Comparison of ENCODE assay signal across 9 mouse cellular contexts in the genomic region with DNA sequence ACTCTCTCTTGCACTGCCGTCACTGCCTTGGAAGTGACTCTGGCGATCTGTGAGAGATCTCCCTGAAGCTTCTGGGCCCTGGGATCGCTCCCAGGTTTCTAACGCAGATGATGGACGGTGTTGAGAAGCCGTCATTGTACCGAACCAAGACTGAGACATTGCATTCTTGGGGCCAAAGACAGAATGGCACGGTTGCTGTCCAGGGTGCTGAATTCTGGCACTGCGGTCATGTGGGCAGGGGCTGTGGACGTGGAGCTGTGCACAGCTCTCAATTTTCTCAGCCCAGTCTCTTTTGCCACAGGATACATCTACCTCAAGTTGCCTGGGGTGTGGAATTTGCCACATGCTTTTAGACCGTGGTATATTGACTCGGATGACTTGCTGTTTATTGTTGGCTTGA. TPM values are rescaled to one million over a fixed set of nuclear protein-coding genes. Genes with fewer than 3 reads are reported as not detected.
DNase-seq lines count a peak whose midpoint lies in the region; ATAC-seq and TF ChIP-seq lines count a peak whose summit lies in the region.
"Had no signal": no experiment of that assay in that cellular context is flagged by ENCODE, and none has a peak within 500 bp of the region (broad histone marks: within the 10 kb centered on the region; RNA-seq: fewer than 3 reads in every experiment).

No protein-coding gene starts in this region.

- no peak overlapping the region for H3K9ac ChIP-seq in heart, embryonic 12.5 days
- H3K9ac ChIP-seq: limb, embryonic 12.5 days had no signal

- intact Hi-C loops in heart, postnatal 36 days (cut with DNase I): no loop called here

- H3K9me3 ChIP-seq in heart, embryonic 12.5 days (replicated peaks): no peaks in the 10 kb centered on the region

- DNase-seq in heart, postnatal 36 days: peak; percentile 40 to 65
- peak; percentile 53 for DNase-seq in CD4-positive helper T cell, adult 2 months (ENCODE audit: low read depth, low spot score)
- DNase-seq in adrenal gland, postnatal 36 days: peak; percentile 63 to 76
- peak; percentile 83 for DNase-seq in kidney, postnatal 10 days
- DNase-seq in left cerebral cortex, adult 18-20 months (ENCODE audit: low spot score in 2 of 2): no peak

- WGBS in heart, embryonic 12.5 days: 20% methylated on average over 12 of the region's 12 CpGs

- H3K4me3 ChIP-seq in heart, embryonic 12.5 days: no peak overlapping the region
- no peak overlapping the region for H3K4me3 ChIP-seq in myocyte
- H3K4me3 ChIP-seq: limb, embryonic 12.5 days had no signal

- H3K79me2 ChIP-seq in myocyte (ENCODE audit: control insufficient read depth, insufficient read depth): no peaks in the 10 kb centered on the region

- H3K27ac ChIP-seq in heart, embryonic 12.5 days (ENCODE audit: poor library complexity, severe bottlenecking): no peak overlapping the region
- H3K27ac ChIP-seq: limb, embryonic 12.5 days had no signal

- no peaks in the 10 kb centered on the region for H3K4me1 ChIP-seq in heart, embryonic 12.5 days (replicated peaks)
- H3K4me1 ChIP-seq: limb, embryonic 12.5 days had no signal

- no peak overlapping the region for H3K4me2 ChIP-seq in heart, embryonic 12.5 days
- no peak overlapping the region for H3K4me2 ChIP-seq in myocyte (ENCODE audit: low read depth)
- H3K4me2 ChIP-seq: limb, embryonic 12.5 days had no signal

- no peak overlapping the region for H3ac ChIP-seq in myocyte (ENCODE audit: control insufficient read depth, insufficient read length)

- ATAC-seq in heart, embryonic 12.5 days (ENCODE audit: insufficient number of reproducible peaks, low FRiP score): no peak
- ATAC-seq in inflammation-experienced regulatory T-cells, adult 6 months: no peak

- H3K36me3 ChIP-seq in heart, embryonic 12.5 days: no peaks in the 10 kb centered on the region
- no peaks in the 10 kb centered on the region for H3K36me3 ChIP-seq in myocyte (ENCODE audit: control insufficient read depth, insufficient read depth)
- H3K36me3 ChIP-seq: limb, embryonic 12.5 days had no signal

- no peaks in the 10 kb centered on the region for H3K27me3 ChIP-seq in heart, embryonic 12.5 days (replicated peaks)
- no peaks in the 10 kb centered on the region for H3K27me3 ChIP-seq in myocyte (ENCODE audit: control insufficient read depth, insufficient read depth, insufficient read length)
- H3K27me3 ChIP-seq: limb, embryonic 12.5 days had no signal

- TF ChIP-seq POLR2A in myocyte (IDR thresholded peaks at IDR 0.05; ENCODE audit: insufficient read length, low read depth): no peak

TF ChIP-seq in myocyte, 11 proteins besides CTCF, POLR2A, EP300 and RAD21:
- TF ChIP-seq E2F4 (IDR thresholded peaks at IDR 0.05; ENCODE audit: insufficient read depth): no peak
- no peak for TF ChIP-seq POLR2AphosphoS2 (IDR thresholded peaks at IDR 0.05; ENCODE audit: insufficient read length, low read depth)
- peak; percentile 99 for TF ChIP-seq REST (IDR thresholded peaks at IDR 0.05; ENCODE audit: insufficient read depth, insufficient read length)
- TF ChIP-seq MAX (IDR thresholded peaks at IDR 0.05; ENCODE audit: low read depth): peak; percentile 75
- TF ChIP-seq USF1 (IDR thresholded peaks at IDR 0.05; ENCODE audit: low read depth): peak; percentile 24

RNA-seq across cellular contexts. Expression of a gene that starts 1.4 kb away (rescaled TPM):
- total RNA-seq in heart, postnatal 36 days (2021): not detected
- polyA plus RNA-seq in heart, embryonic 12.5 days (2016; fragmentation: Nextera tagmentation; extraction: Ambion mirVana): not detected in 2 replicates
- total RNA-seq in adrenal gland, postnatal 36 days (2021): not detected
- polyA plus RNA-seq in myocyte (2012; fragmentation: generic; extraction: Trizol): not detected
- not detected for polyA plus RNA-seq in inflammation-experienced regulatory T-cells, adult 6 months (2017; shearing (Covaris generic))
- not detected for total RNA-seq in left cerebral cortex, adult 18-20 months (2021)

RNA-seq across cellular contexts. Expression of a gene that starts 14.1 kb away (rescaled TPM):
- total RNA-seq in heart, postnatal 36 days (2021): 1 to 10 TPM; 7.3 to 8.6 TPM
- polyA plus RNA-seq in heart, embryonic 12.5 days (2016; fragmentation: Nextera tagmentation; extraction: Ambion mirVana): 31.5 and 39.5 TPM in 2 replicates
- 1 to 10 TPM; 8.0 to 8.6 TPM for total RNA-seq in adrenal gland, postnatal 36 days (2021)
- polyA plus RNA-seq in myocyte (2012; fragmentation: generic; extraction: Trizol): 1.8 TPM
- polyA plus RNA-seq in inflammation-experienced regulatory T-cells, adult 6 months (2017; shearing (Covaris generic)): 10 to 100 TPM; 37.4 to 47.1 (median 46.6) TPM
- total RNA-seq in left cerebral cortex, adult 18-20 months (2021): 1 to 10 TPM; 9.0 to 9.7 TPM

RNA-seq across cellular contexts. Expression of a gene that starts 55.8 kb away (rescaled TPM):
- total RNA-seq in heart, postnatal 36 days (2021): 1 to 10 TPM; 6.6 to 7.2 TPM
- polyA plus RNA-seq in heart, embryonic 12.5 days (2016; fragmentation: Nextera tagmentation; extraction: Ambion mirVana): 9.5 and 10.7 TPM in 2 replicates
- 10 to 100 TPM; 21.5 to 42.9 TPM for total RNA-seq in adrenal gland, postnatal 36 days (2021)
- polyA plus RNA-seq in myocyte (2012; fragmentation: generic; extraction: Trizol): 8.7 TPM
- polyA plus RNA-seq in inflammation-experienced regulatory T-cells, adult 6 months (2017; shearing (Covaris generic)): 10 to 100 TPM; 17.7 to 51.6 (median 45.3) TPM
- 10 to 100 TPM; 27.1 to 37.3 TPM for total RNA-seq in left cerebral cortex, adult 18-20 months (2021)

Comparison
In these comparisons a context has a peak if more than half of its experiments do, and no peak if none do; other contexts are left out.
1. DNase-seq: peak in heart, postnatal 36 days (2 of 2), CD4-positive helper T cell, adult 2 months (single experiment), adrenal gland, postnatal 36 days (2 of 2) and kidney, postnatal 10 days (single experiment); none in left cerebral cortex, adult 18-20 months (0 of 2).